Mouse (Mus musculus) c-Kit-positive CD71-positive TER-119-negative erythroid progenitor cells, embryonic 14.5 days (primary cell): ENCODE results near the gene Lrrn2.

ENCODE experiments used
- DNase-seq: peaks from one replicate; pipeline ENCODE4 v3.0.0-alpha.2; 2013; ENCODE audit warnings: low read depth

Lrrn2 gene

DNA sequence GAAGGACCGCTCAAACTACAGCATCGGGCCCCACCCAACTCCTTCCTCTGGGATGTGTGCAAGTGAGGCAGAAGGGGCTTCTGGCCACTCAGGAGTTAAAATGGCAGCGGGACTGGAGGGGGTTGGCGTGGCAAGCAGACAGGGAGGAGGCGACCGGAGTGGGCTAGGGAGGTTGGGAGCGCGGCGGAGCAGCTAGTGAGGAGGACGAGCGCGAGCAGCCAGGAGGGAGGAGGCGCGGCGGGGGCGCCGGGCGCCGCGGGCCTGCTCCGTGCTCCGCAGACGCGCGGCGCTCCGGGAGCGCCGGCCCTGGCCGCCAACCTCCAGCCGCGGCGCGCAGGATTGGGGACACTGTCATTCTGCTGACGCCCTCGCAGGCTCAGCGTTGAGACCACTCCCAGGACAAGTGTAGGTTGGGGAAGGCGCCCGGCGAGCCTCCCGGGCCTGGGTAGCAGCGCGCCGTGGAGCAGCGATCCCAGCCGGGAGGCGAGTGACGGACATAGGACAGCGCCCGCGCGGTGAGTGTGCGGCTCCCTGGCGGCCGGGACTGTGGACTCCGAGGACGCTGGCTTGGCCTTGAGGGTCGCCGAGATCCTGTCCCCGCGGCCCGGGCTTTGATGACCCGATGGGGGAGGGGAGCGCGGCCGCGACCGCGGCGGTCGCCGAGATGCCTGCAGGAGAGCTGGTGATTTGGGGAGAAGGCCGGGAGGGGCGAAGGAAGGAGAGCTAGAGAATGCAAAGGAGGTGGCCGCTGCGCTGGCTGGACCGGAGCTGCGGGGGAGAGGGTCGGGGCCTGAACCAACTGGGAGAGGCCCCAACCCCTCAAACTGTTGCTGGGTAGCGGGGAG lies at the start of gene Lrrn2:
Gene Lrrn2, plus strand, starts transcription at position 113 of the 845 bp plus-strand sequence.
- DNase-seq, result no peak

DNA sequence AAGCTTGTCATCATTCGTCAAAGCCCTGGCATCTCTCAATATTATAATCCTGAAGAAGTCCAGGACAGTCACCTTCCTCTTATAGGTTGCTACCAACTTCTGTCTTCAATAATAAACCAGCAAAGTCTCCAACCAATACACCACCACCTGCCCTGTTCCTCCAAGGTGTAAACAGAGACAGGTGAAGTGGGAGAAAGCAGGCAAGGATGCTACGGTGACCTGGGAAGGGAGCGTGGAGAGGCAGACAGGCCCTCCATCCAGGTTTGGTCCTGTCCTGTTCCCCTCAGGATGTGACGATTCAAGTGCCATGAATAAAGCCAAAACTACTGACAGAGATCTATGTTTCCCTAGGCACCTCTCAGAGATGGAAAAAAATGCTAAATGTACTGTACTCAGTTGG lies 48.1 kb upstream of the Lrrn2 start:
- no peak for DNase-seq

DNA sequence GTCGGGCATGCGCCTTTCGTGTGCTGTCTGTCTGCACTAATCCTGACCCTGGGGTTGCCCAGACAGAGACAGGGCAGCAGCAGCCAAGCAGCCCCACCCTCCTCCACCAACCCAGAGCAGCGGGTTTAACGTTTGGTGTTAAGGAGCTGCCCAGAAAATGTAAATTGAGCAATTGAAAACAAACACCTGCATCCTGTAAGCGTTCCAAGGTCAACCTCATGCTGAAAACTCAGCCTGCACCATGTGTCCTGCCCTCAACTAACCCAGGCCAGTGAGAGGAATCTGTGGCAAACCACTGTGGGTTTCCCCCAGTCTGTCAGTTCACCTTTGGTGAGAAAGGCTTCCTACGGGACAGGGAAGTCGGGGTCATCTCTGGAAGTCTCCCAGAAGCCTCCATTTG lies 46.0 kb upstream of the Lrrn2 start:
- DNase-seq, result no peak

DNA sequence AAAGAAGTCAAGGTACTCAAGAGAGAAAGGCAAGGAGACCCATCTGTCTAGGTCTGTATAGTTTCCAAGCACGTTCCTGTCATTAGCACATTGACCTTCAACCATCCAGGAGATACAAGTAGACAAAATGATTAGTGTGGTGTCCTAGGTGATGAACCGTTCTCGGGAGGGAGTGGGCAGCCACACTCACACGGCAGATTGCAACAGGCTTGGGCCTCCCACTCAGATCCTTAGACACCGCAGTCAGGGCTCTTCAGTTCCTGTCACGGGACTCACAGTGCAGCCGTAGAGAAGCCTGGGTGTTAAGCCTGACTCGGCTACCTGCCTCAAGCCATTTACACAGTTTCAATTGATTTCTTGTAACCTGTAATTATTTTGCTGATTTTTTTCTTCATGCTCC lies 43.2 kb upstream of the Lrrn2 start:
- DNase-seq, result no peak

DNA sequence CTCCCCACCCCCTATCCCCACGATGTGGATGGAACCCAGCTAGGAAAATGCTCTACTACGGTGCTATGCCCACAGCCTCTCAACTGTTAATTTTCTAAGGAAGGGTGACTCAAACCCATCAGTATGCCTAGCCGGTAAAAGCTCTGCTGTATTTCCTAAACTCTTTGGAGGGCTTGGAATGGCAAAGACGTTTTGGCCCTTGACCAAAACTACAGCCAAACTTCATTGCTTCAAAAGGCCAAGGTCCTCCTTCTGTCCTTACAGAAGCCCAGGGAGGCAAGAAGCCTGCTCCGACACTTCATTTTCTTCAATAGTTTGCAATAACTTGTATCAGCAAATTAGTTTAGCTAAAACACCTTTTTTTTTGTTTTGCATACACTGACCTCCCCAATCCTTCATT lies 42.4 kb upstream of the Lrrn2 start:
- no peak for DNase-seq

DNA sequence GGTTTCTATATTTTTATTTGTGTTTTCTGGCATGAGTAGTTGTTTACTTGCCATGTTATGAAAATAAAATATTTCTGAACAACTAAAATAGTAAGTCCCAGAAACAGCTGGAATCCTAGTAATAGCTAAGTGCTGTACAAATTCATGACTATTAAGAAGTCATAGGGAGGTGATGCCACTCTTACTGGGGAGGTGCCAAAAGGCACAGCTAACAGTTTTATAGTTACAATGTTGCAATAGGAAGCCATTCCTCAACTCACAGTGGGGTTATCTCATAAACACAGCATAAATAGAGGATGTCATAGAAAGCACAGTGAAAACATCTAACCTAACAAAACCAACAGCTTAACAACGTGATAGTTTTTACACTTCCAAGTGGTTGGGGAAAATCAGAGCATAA lies 41.7 kb upstream of the Lrrn2 start:
- no peak for DNase-seq

DNA sequence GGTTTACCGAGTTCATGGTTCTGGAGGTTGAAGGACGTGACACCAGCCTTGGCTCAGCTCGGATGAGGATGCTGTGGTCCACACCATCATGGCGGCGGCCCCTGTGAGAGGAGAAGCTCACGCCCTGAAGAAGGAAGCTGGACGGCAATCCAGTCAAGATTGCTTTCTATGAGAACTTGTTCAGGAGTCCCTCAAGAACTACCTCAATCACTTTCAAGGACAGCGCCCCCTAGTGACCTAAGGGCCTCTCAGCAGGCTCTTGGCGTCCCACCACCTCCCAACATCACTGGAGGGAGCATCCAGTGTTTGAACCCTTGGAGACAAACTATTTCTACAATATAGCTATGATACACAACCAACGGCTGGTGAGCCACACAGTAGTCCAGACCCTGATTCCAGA lies 36.5 kb upstream of the Lrrn2 start:
- DNase-seq, result no peak

DNA sequence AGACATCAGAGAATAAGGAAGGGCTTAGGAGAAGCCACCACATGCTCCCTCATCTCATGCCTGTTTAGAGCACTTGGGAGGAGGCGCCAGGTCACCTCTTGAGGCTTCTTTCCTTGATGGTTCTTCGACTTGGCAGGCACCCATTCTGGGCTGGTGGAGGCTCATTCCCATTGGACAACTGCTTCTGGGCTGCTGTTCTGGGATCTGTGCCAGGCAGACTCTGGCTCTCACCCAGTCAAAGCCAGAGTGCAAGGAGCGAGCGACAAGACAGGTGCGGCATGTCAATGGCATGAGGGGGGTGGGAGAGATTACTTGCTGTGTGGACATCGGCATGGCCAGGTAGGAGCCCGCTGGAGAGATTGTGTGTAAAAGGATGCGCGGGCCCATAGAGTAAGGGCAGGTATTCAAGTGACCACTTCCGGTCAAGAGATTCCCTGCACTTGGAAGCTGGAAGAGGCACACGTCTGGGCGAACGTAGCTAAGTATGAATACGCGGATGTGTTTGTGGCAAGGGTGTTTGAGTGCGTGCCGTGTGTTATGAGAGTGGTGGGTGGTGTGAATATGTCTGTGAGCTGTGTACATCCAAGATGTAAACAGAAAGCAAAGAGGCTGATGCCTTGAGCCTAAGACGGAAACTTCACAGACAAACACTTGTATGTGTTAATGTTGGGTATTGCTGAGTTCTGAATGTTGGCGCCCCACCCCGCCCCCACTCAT lies 35.8 kb upstream of the Lrrn2 start:
- no peak for DNase-seq

DNA sequence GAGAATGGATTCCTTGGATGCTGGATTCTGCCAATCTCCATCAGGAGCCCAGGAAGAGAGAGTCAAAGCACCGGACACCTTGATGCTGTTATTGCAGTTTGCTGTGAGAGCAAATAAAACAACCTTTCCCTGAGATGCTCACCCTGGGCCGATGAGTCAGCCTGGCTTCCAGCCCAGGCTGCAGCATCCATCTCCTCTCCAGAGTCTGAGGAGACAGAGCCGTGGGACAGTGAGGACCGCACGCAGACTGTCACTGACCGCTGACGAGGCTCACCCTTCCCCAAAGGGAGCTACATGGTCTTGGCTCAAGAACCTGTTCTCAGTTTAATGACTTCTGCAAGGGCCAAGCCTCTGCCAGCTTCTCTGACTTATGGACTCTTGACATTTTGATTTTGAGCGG lies 34.3 kb upstream of the Lrrn2 start:
- no peak for DNase-seq

DNA sequence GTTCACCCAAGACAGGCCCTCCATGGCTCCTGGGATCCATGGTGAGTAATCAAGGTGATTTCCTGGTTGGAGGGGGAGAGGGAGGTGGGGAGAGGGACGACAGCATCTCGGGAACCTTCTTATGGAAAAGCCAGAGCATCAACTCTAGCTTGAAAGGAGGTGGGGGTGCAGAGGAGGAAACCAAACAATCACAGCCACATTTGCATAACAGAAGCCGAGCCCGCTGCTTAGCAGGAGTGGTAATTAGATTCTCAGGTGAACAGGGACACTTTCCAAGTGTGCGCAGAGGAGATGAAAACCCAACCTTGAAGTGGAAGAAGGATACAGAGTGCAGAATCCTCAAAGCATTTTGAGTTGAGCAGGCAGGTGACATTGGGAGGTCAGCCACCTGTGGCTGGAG lies 29.3 kb upstream of the Lrrn2 start:
- no peak for DNase-seq

DNA sequence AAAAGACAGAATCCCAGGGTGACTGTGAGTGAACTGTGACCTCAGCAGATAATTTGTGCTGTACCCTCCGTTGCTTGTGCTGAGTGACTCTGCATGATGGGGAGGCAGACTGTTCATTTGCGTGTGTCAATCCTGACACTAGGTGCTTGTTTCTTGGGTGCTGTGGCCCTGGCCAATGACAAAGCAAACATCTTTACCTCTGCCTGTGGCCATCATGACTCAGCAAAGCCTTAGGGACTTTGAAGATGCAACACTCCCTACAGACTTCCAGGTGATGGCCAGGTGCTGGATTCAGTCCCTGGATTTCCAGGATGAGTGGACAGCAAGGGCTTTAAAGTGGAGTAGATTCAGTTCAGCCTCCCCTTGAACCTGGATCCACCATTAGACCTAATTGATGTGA lies 28.8 kb upstream of the Lrrn2 start:
- no peak for DNase-seq

DNA sequence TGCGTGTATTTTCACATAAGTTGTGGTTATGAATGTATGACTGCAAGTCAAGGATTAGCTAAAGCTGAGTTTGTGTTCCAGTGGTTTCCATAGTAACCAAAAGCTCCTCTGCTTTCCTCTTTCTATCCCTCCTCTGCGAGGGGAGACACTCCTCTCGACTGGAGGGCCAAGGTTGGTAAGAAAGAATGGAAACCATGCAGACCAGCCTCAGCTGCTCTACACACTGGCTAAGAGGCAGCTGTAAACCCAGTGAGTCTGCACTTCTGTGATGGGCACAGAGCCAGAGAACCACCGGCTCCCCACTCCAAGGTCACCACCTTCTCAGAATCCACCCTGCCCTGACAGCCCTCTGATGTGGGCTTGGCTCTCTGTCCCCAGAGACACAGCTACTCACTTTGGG lies 28.3 kb upstream of the Lrrn2 start:
- no peak for DNase-seq

DNA sequence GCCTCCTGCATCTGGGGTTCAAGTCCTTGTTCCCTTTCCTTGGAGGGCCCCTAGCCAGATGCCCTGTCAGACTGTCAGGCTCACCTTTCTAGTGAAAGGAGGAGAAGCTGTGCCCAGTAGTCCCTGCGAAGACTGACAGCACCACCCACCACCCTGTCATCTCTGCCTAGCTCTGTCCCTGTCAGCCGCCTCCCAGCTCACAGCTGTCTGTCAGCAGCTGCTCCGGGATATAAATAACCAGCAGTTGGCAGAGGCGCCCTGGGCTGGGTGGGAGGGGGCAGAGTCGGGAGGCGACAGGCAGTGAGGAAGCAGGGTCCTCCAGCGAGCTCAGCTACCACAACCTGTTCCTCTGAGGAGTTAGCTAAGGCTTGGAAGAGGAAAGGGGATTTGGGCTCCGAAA lies 26.8 kb upstream of the Lrrn2 start:
- no peak for DNase-seq

DNA sequence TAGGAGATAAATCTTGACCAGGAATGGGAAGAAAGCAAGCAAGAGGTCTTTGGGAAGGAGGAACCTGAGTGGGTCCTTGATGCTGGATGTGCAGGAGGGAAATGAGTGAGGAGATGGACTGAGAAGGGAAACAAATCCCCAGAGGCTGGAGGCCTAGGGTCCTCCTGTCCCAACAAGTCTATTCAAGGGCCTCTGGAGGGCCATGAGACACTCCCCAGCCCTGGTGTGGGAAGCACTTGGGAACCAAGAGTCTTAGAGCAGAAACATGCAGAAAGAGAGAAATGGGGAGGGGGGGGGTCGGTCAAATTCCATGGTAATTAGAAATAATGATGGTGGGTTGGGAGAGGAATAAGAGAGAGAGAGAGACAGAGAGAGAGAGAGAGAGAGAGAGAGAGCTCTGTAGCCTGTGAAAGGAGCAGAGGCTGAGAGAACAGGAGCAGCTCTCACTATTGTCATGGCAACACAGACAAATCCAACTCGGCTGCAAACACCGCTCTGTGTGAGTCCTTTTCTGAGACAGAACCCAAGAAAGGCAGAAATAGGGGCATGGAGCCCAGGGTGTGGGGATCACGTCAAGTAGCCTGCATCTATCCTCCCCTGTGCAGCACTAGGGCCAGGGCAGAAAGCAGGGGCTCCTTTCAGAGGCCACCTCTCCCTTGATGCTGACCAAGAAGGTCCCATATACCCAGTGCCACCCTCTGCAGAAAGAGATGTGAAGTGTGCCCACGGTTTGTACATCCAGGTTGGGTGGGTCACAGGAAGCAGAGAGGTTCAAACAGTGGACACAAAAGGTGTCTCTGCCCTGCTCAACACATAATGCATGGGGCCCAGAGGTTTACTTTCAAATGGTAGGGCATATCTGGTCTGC lies 21.3 kb upstream of the Lrrn2 start:
- DNase-seq, result no peak

DNA sequence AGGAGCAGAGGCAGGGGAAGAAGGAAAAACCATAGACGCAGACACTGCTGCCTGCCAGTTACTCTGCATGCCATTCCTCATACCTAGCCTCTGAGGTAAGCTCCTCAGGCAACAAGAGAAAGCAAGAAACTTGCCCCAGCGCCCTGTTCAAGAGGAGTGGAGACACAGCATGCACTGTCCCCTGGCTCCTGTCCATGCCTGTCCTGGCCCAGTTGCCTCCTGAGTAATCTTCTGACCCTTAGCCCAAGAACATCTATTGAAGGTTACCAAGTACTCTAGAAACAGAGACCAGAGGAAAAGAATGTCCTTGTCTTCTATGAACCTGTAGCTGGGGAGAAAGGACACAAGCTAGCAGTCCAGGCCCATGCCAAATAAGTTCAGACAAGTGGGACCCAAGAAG lies 15.9 kb upstream of the Lrrn2 start:
- DNase-seq, result no peak

DNA sequence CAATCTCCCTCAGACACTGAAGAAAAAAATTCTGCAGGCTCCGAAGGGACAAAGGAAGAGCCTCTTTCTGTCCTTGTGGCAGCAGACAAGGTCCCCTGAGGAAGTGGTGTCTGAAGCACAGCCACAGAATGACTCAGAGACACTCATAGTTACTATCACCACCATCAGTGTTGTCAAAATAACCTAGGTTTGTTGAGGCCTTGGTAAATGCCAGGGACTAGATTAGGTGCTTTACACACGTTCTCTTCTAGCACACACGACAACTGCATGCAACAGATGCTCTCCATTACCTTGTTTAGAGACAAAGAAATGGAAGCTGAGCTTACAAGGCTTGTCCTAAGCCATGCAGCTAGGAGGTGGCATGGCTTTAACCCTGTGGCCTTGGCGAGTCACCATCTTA lies 14.5 kb upstream of the Lrrn2 start:
- DNase-seq, result no peak

DNA sequence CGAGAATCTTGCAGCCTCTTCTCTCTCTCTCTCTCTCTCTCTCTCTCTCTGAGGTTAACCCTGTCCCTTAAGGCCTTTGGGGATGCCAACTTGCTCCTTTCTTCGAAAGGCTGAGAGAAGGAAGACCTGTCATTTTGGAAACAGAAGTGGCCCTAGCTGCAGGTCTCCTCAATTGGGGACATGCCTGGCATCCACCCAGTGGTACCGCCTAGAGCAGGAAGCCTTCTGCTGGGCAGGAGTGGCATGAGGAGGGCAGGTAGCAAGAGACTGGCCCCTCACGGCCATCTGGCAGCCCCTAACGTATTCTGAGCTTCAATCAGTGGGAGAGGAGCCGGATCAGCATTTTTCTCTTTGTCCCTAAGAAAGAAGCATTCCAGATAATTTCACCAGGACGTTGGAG lies 9.7 kb upstream of the Lrrn2 start:
- DNase-seq, result no peak

DNA sequence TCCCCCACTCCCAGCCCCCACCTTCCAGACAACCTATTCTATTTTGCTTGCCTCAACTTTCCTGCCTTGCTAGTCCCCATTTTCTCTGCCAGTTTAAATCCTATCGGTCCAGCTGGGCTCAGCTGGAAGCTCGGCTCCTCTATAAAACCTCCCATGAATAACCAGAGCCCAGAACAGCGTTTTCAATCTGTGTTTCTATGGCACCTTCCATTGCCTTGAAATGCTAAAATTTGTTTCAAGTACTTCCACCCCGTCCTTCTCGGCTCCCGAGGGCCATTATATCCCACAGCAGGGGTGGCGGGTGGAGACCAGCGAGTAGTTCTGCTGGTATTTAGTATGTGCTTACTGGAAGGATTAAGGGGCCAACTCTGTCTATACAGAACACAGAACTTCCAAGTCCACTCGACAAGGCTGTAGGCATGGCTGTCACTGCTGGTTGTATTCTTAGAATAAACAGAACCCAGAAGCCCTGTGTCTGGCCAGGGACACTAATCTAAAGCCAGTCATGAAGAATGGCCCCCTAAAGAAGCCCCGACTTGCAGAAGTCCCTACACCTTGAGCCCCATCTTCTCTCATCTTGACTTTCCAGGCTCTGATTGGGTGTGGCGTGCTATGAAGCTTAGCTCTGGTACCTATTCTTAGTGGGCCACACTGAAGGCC lies 992 bp upstream of the Lrrn2 start:
- no peak for DNase-seq

DNA sequence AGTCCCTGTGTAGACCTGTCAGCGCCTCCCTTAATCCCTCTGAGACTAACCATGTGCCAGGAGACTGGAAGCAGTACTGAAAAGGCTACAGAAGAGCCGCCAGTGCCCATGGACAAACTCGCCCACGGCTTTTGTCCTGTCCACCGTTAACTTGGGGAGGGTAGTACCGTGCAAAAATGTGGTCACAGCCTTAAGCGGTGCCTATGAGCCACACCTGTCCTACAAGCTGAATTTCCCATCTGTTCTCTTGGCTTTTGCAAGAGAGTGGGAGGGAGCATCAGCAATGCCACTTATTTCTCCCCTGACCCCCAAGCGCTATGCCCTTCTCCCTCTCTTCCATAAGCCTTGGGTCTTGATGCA lies 292 bp upstream of the Lrrn2 start:
- DNase-seq, result no peak

DNA sequence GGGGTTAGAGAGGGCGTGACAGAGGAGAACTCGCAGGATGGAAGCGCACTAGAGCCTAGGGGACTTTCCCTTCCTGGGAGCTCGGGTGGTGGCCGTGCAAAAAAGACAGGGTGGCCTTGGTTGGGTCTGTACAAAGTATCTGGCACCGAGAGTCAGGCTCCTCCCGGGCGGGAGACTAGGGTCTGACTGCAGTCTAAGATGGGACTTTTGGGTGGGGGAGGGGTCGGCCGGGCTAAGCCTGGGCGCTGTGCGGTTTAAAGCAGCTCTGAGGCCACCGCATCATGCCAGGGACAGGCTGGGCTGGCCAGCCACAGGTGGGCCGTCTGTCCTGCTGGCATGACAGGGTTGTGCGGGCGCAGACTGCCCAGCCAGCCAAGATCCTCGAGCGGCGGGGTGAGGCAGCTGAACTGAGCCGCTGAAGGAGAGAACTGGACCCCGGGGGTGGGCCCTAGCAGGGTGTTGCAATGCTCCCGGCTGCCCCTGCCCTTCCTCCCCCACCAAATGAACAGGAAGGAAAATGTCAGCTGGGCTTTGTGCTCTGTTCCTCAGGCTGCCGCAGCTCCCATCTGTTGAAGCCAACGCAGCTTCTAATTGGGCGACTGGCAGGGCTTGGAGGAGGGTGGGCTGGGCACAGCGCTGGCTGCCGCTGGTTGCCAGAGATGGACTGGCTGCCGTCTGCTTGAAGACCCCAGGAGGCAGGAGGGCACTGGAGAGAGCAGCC lies 1.1 kb downstream of the Lrrn2 start:
- DNase-seq, result no peak

DNA sequence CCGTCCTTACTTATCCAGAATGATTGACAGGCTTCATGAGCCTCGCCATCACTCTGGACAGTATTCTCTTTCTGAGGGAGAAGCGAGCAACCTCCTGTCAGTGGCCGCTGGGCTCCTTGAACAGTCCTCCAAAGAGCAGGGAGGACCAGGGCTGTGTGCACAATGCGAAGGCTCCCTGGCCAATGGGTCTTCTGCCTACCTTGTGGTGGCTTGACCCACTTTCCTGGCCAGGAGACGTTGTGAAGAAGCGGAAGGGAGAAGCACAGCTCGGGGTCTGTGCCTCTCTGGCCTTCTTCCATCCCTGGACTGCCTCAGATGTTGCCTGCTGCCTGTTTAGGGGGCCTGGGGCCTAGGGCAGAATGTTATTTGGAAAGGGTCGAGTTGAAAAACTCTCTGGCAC lies 1.8 kb downstream of the Lrrn2 start:
- DNase-seq, result no peak

DNA sequence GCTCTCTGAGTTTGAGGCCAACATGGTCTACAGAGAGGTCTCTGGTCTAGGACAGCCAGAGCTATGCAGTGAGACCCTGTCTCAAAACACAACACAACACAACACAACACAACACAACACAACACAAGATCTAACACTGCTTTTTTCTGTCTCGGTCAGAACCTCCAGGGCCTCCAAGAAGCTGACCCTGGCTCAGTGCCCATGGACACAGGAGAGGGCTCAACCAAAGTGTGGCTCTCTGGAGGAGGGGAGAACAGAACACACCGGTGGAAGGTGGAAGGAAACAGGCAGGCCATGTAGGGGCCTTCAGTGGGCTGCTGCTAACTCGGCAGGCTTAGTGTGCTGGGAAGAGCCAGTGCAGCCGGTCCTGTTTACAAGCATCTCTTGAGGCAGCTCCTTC lies 5.6 kb downstream of the Lrrn2 start:
- DNase-seq, result no peak
